In genomic region chr3:108348376-108348775, GRCm38 (mm10) we compare ENCODE assay signal across 18 mouse cellular contexts. TPM values are rescaled to one million over a fixed set of nuclear protein-coding genes. Genes with fewer than 3 reads are reported as not detected.
"Had no signal": no experiment of that assay in that cellular context is flagged by ENCODE, and none has a peak within 500 bp of the region (broad histone marks: within the 10 kb centered on the region; RNA-seq: fewer than 3 reads in every experiment).

No protein-coding gene starts in this region.

- H3K27me3 ChIP-seq: limb, embryonic 12.5 days; liver, embryonic 13.5 days; lung, embryonic 15.5 days; midbrain, embryonic 13.5 days had no signal

- H3K4me1 ChIP-seq: limb, embryonic 12.5 days; liver, embryonic 13.5 days; lung, embryonic 15.5 days; midbrain, embryonic 13.5 days had no signal

- H3K27ac ChIP-seq: limb, embryonic 12.5 days; liver, embryonic 13.5 days; lung, embryonic 15.5 days; macrophage; midbrain, embryonic 13.5 days; stomach, postnatal 0 days had no signal

- DNase-seq: kidney, adult 8-10 months; kidney, postnatal 25 days; liver; liver, embryonic 13.5 days; liver, postnatal 0 days; lung, postnatal 14 days; right cerebral cortex, adult 18-20 months; right cerebral cortex, postnatal 25 days had no signal

- H3K4me3 ChIP-seq: limb, embryonic 12.5 days; liver, embryonic 13.5 days; lung, embryonic 15.5 days; midbrain, embryonic 13.5 days had no signal

RNA-seq across cellular contexts. Expression of gene Mybphl, which starts 16.3 kb away (rescaled TPM):
- total RNA-seq: left cerebral cortex, adult 8-10 months; midbrain, postnatal 0 days had no signal
- polyA plus RNA-seq: kidney, embryonic 16.5 days; limb, embryonic 12.5 days; macrophage; midbrain, embryonic 13.5 days; midbrain, postnatal 0 days; small intestine, adult 2 months; stomach, postnatal 0 days; urinary bladder, adult 2 months had no signal
